Mouse (Mus musculus): ENCODE data around the gene Wfdc10.

The Wfdc10 gene

DNA sequence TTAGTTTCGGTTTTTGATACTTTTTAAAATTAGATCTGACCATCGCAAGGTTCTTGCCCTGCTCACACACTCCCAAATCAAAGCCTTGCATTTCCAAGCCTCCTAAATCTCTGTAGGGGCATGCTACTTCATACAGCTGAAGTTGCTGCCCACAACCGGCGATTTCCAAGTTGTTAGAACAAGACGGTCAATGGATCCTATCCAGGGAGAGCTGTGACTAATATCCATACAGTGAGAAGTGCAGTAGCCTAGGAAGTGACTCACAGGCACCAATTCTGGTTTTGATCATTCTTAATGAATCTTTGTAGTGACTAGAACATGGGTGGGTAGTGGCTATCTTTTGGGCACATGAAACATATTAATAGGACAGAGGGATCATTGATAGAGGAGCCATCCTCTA is 45.9 kb downstream of the Wfdc10 start:
- DNase-seq (ENCODE audit: low read depth), result no peak

- no peak for DNase-seq (ENCODE audit: low read depth)
Measured at GRCm38 (mm10) chr2:164704235-164704634, 48.4 kb downstream of the Wfdc10 start.

- DNase-seq (ENCODE audit: low read depth), result no peak
Measured at GRCm38 (mm10) chr2:164705328-164705727, 49.5 kb downstream of the Wfdc10 start.

DNA sequence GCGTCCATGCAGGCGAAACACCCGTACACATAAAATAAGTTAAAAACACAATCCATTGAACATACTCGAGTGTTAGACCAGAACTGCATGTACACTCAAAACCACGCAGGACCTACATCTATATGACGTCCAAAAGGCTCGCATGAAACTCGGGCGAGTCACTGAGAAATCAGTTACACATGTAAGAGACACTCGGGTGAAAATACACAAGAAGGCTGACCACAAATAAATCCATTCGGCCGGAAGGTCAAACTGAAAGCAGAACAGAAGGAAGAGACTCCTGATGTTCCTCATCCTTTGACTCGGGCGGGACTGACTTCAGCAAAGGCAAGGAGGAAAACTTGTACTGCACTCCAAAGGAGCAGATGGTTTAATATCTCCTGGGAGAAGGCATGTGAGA is 50.1 kb downstream of the Wfdc10 start:
- no peak for DNase-seq (ENCODE audit: low read depth)

Measured in c-Kit-positive CD71-positive TER-119-negative erythroid progenitor cells, embryonic 14.5 days (primary cell).